Mouse (Mus musculus) hindbrain, embryonic 16.5 days (tissue): Measurements from ENCODE around the gene Uck1. TPM values are rescaled to one million over a fixed set of nuclear protein-coding genes. Genes with fewer than 3 reads are reported as not detected.

Source experiments
- ATAC-seq: fragments of 200-750 bp; cut with Nextera tagmentation; 2 replicates; pipeline ENCODE4 v1.8.0; 2017; ENCODE audit warnings: moderate TSS enrichment, moderate library complexity
- H3K27ac ChIP-seq: fragments of 300-500 bp; sonication (generic); 2 replicates; pipeline ENCODE4 v1.5.1; 2014; ENCODE audit warnings: low read depth, mild to moderate bottlenecking, control low read depth, low read length, moderate library complexity
- H3K27me3 ChIP-seq: fragments of 300-500 bp; sonication (generic); replicated peaks from 2 replicates; pipeline ENCODE4 v1.6.1; 2014; ENCODE audit warnings: low read length; ENCODE audit not compliant: control insufficient read depth, insufficient read depth
- H3K36me3 ChIP-seq: fragments of 300-500 bp; sonication (generic); 2 replicates; pipeline ENCODE4 v1.6.1; 2014; ENCODE audit warnings: mild to moderate bottlenecking, low read length, moderate library complexity, mixed read lengths; ENCODE audit not compliant: control insufficient read depth, insufficient read depth
- H3K4me1 ChIP-seq: fragments of 300-500 bp; sonication (generic); 2 replicates; pipeline ENCODE4 v1.6.1; 2014; ENCODE audit warnings: low read depth, low read length; ENCODE audit not compliant: control insufficient read depth, insufficient read depth
- H3K4me2 ChIP-seq: fragments of 300-500 bp; sonication (generic); 2 replicates; pipeline ENCODE4 v1.6.1; 2014; ENCODE audit warnings: mild to moderate bottlenecking, low read length, control low read depth, moderate library complexity
- H3K4me3 ChIP-seq: fragments of 300-500 bp; sonication (generic); 2 replicates; pipeline ENCODE4 v1.5.1; 2014; ENCODE audit warnings: mild to moderate bottlenecking, low read length, control low read depth, moderate library complexity
- H3K9ac ChIP-seq: fragments of 300-500 bp; sonication (generic); 2 replicates; pipeline ENCODE4 v1.6.1; 2014; ENCODE audit warnings: low read depth, mild to moderate bottlenecking, control low read depth, low read length, moderate library complexity
- H3K9me3 ChIP-seq: fragments of 300-500 bp; sonication (generic); 2 replicates; pipeline ENCODE4 v1.6.1; 2014; ENCODE audit warnings: mild to moderate bottlenecking, low read length, moderate library complexity; ENCODE audit not compliant: control insufficient read depth
- WGBS: fragments of 180-500 bp; shearing (Covaris S2); extraction: QIAGEN DNeasy Blood & Tissue Kit; methylation state at CpG from one replicate; pipeline ENCODE4 v1.1.7; 2014; 5-methylcytosine and 5-hydroxymethylcytosine counted together
- polyA plus RNA-seq: library from polyadenylated mRNA; unstranded; fragments of >200 nt; fragmentation: Nextera tagmentation; extraction: Ambion mirVana; gene quantifications from 2 replicates; pipeline ENCODE4 v1.2.1, GENCODE M21; 2015

Uck1 gene
- polyA plus RNA-seq, 1 experiment from 2014 or later, result 99.1 TPM

GRCm38 (mm10) chr2:32217656-32218055 is 42.3 kb downstream of the Uck1 start:
- Histone ChIP-seq H3K9ac (no peak overlapping the region), H3K27me3 (no peaks in the 10 kb centered on the region), H3K9me3 (no peaks in the 10 kb centered on the region), H3K4me1 (no peaks in the 10 kb centered on the region), H3K27ac (no peak overlapping the region), H3K36me3 (peaks cover 97% of the 10 kb centered on the region), H3K4me3 (no peak overlapping the region), H3K4me2 (no peak overlapping the region)
- no peak for ATAC-seq
- WGBS, result 83% methylated on average over 8 of the region's 8 CpGs

GRCm38 (mm10) chr2:32216506-32216905 is 43.5 kb downstream of the Uck1 start:
- no peak for ATAC-seq
- Histone ChIP-seq H3K36me3 (peaks cover 97% of the 10 kb centered on the region), H3K27me3 (no peaks in the 10 kb centered on the region), H3K27ac (no peak overlapping the region), H3K9me3 (no peaks in the 10 kb centered on the region), H3K4me1 (no peaks in the 10 kb centered on the region), H3K4me3 (no peak overlapping the region), H3K9ac (no peak overlapping the region), H3K4me2 (no peak overlapping the region)
- 91% methylated on average over 10 of the region's 10 CpGs for WGBS

GRCm38 (mm10) chr2:32215576-32215975 is 44.4 kb downstream of the Uck1 start:
- Histone ChIP-seq H3K36me3 (peaks cover 93% of the 10 kb centered on the region), H3K4me1 (no peaks in the 10 kb centered on the region), H3K9ac (no peak overlapping the region), H3K4me3 (no peak overlapping the region), H3K9me3 (no peaks in the 10 kb centered on the region), H3K4me2 (no peak overlapping the region), H3K27ac (no peak overlapping the region), H3K27me3 (no peaks in the 10 kb centered on the region)
- no peak for ATAC-seq
- WGBS, result 92% methylated on average over 10 of the region's 10 CpGs

DNA sequence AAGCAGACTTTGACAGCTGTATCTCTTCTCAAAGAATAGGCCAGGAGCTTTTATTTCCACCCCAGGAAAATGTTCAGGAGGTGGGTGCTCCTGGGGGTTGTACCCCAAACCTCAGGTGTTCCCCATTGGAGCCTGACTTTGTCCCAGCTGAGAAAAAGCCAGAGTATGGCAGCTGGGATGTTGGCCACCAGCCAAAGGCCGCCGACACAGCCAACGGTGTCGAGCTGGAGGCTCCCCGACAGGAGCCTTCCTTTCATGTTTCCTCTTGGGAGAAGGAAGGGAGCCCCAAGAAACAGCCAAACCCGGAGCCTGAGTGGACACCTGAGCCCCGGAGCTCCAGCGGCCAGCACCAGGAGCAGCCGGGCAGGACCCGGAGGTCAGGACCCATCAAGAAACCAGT is 47.0 kb downstream of the Uck1 start:
- Histone ChIP-seq H3K4me1 (no peaks in the 10 kb centered on the region), H3K4me2 (no peak overlapping the region), H3K9me3 (no peaks in the 10 kb centered on the region), H3K27ac (no peak overlapping the region), H3K9ac (no peak overlapping the region), H3K4me3 (no peak overlapping the region), H3K27me3 (no peaks in the 10 kb centered on the region), H3K36me3 (peaks cover 89% of the 10 kb centered on the region)
- 50% methylated on average over 10 of the region's 10 CpGs for WGBS
- no peak for ATAC-seq

DNA sequence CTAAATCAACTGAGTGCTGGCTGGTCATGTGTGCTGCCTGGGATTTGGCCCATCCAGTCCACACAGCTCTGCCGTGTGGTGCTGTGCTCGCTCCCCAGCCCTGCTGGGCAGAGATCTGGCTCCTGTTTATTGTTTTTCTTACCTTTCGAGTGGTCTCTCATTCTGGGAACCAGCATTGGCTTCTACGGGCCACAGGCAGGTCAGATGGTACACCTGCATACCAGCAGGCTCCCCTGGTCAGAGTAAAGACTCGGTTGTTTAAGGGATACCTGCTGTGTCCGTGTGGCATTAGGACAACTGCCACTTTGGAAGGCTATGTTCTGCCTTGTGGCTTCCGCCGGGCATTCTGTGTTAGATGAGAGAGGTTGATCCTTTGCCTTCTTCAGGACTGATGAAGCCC is 48.3 kb downstream of the Uck1 start:
- Histone ChIP-seq H3K4me2 (no peak overlapping the region), H3K9me3 (no peaks in the 10 kb centered on the region), H3K9ac (no peak overlapping the region), H3K27ac (no peak overlapping the region), H3K27me3 (no peaks in the 10 kb centered on the region), H3K36me3 (peaks cover 87% of the 10 kb centered on the region), H3K4me3 (no peak overlapping the region), H3K4me1 (no peaks in the 10 kb centered on the region)
- ATAC-seq, result no peak
- 88% methylated on average over 8 of the region's 8 CpGs for WGBS

GRCm38 (mm10) chr2:32207682-32208081 is 52.3 kb downstream of the Uck1 start:
- H3K9ac ChIP-seq, result no peak overlapping the region
- no peaks in the 10 kb centered on the region for H3K4me1 ChIP-seq
- H3K36me3 ChIP-seq, result peaks cover 78% of the 10 kb centered on the region
- H3K9me3 ChIP-seq, result no peaks in the 10 kb centered on the region
- no peak overlapping the region for H3K27ac ChIP-seq
- H3K4me2 ChIP-seq, result no peak overlapping the region
- H3K4me3 ChIP-seq, result no peak overlapping the region
- WGBS, result 100% methylated on average over 1 of the region's 1 CpGs
- H3K27me3 ChIP-seq, result no peaks in the 10 kb centered on the region
- no peak for ATAC-seq

Other genes starting within 250 kb of the Uck1 start
- 0.50 and 0.69 TPM in 2 replicates for gene Fam78a, start 175.3 kb downstream of the Uck1 start, polyA plus RNA-seq
- gene Plpp7, start 164.6 kb downstream of the Uck1 start, polyA plus RNA-seq, result 31.1 and 33.2 TPM in 2 replicates
- gene Prrc2b, start 109.1 kb downstream of the Uck1 start, polyA plus RNA-seq, result 49.7 and 66.2 TPM in 2 replicates
- 32.6 and 34.1 TPM in 2 replicates for gene Pomt1, start 23.6 kb downstream of the Uck1 start, polyA plus RNA-seq
- gene Golga2, start 27.2 kb upstream of the Uck1 start, polyA plus RNA-seq, result 25.5 and 30.1 TPM in 2 replicates
- 378 and 447 TPM in 2 replicates for gene Swi5, start 27.9 kb upstream of the Uck1 start, polyA plus RNA-seq
- 41.1 and 57.5 TPM in 2 replicates for gene Ciz1, start 92.2 kb upstream of the Uck1 start, polyA plus RNA-seq
- gene Dnm1, start 93.2 kb upstream of the Uck1 start, polyA plus RNA-seq, result 71.2 and 79.0 TPM in 2 replicates
- gene 1110008P14Rik, start 121.8 kb upstream of the Uck1 start, polyA plus RNA-seq, result 161 and 196 TPM in 2 replicates
- 0.76 and 0.93 TPM in 2 replicates for gene Lcn2, start 128.1 kb upstream of the Uck1 start, polyA plus RNA-seq
- gene Ptges2, start 135.7 kb upstream of the Uck1 start, polyA plus RNA-seq, result 56.4 and 59.8 TPM in 2 replicates
- 5.1 and 5.2 TPM in 2 replicates for gene Naif1, start 190.3 kb upstream of the Uck1 start, polyA plus RNA-seq
- 55.0 and 60.6 TPM in 2 replicates for gene Slc25a25, start 191.3 kb upstream of the Uck1 start, polyA plus RNA-seq